Mouse (Mus musculus): ENCODE data around the gene Fyn. TPM values are rescaled to one million over a fixed set of nuclear protein-coding genes. Genes with fewer than 3 reads are reported as not detected.
A peak's percentile ranks its signal among the peaks of the same experiment; 100 is the strongest.

The Fyn gene
- polyA plus RNA-seq, 1 experiment from 2014 or later: 36.0 TPM

DNA sequence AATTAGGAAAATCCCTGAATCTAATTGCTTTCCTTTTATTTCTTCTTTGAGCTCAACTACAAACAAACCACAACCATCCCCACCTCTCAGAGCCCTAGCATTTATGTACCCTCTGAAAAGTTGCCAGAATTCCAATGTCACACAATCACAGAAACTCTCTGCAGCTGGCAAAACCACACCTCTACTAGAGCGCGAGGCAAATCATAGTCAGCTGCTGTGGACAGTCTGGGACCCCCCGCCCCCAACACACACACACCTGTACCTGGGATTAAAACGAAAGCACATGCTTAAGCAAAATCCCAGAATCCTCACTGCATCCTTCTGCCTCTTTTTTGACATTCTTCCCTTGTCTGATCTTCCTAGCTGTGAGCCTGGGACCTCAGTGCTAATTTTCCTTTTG is 230.9 kb downstream of the Fyn start:
- 92% methylated on average over 4 of the region's 4 CpGs for WGBS

GRCm38 (mm10) chr10:39600115-39600514 is 231.5 kb downstream of the Fyn start:
- H3K4me2 ChIP-seq (ENCODE audit: low read length): no peak overlapping the region
- no peak for ATAC-seq (replicated peaks; ENCODE audit: low FRiP score, low TSS enrichment, low read depth)
- no peaks in the 10 kb centered on the region for H3K27me3 ChIP-seq (replicated peaks; ENCODE audit: control insufficient read depth, insufficient read depth, low read length)
- no peaks in the 10 kb centered on the region for H3K9me3 ChIP-seq (ENCODE audit: control insufficient read depth, low read length)
- H3K36me3 ChIP-seq (ENCODE audit: control insufficient read depth, insufficient read depth, low read length): no peaks in the 10 kb centered on the region
- H3K9ac ChIP-seq (ENCODE audit: low read length): no peak overlapping the region
- peaks cover 17% of the 10 kb centered on the region for H3K4me1 ChIP-seq (replicated peaks; ENCODE audit: control insufficient read depth, insufficient read depth, low read length)
- WGBS: 83% methylated on average over 1 of the region's 1 CpGs
- no peak overlapping the region for H3K27ac ChIP-seq (ENCODE audit: low read depth)
- no peak for DNase-seq (ENCODE audit: low spot score)
- H3K4me3 ChIP-seq (ENCODE audit: low read depth, low read length): no peak overlapping the region

More for the DNA sequence above, 230.9 kb downstream of the Fyn start:
- Histone ChIP-seq H3K9ac (ENCODE audit: low read length) (no peak overlapping the region), H3K9me3 (ENCODE audit: control insufficient read depth, low read length) (no peaks in the 10 kb centered on the region), H3K4me2 (ENCODE audit: low read length) (no peak overlapping the region), H3K4me3 (ENCODE audit: low read depth, low read length) (no peak overlapping the region), H3K4me1 (replicated peaks; ENCODE audit: control insufficient read depth, insufficient read depth, low read length) (peaks cover 18% of the 10 kb centered on the region), H3K27ac (ENCODE audit: low read depth) (no peak overlapping the region), H3K36me3 (ENCODE audit: control insufficient read depth, insufficient read depth, low read length) (no peaks in the 10 kb centered on the region), H3K27me3 (replicated peaks; ENCODE audit: control insufficient read depth, insufficient read depth, low read length) (no peaks in the 10 kb centered on the region)
- ATAC-seq (replicated peaks; ENCODE audit: low FRiP score, low TSS enrichment, low read depth): no peak
- DNase-seq (ENCODE audit: low spot score): no peak

- ATAC-seq (replicated peaks; ENCODE audit: low FRiP score, low TSS enrichment, low read depth) (no peak), DNase-seq (ENCODE audit: low spot score) (no peak)
- no peaks in the 10 kb centered on the region for H3K27me3 ChIP-seq (replicated peaks; ENCODE audit: control insufficient read depth, insufficient read depth, low read length)
- no peak overlapping the region for H3K4me2 ChIP-seq (ENCODE audit: low read length)
- no peak overlapping the region for H3K9ac ChIP-seq (ENCODE audit: low read length)
- no peaks in the 10 kb centered on the region for H3K36me3 ChIP-seq (ENCODE audit: control insufficient read depth, insufficient read depth, low read length)
- H3K4me3 ChIP-seq (ENCODE audit: low read depth, low read length): no peak overlapping the region
- H3K4me1 ChIP-seq (replicated peaks; ENCODE audit: control insufficient read depth, insufficient read depth, low read length): peaks cover 13% of the 10 kb centered on the region; the same call in 1 of the 2 replicates
- 83% methylated on average over 5 of the region's 5 CpGs for WGBS
- 0 out of 2 replicates have a peak, but pooled peaks cover 4% of the 10 kb centered on the region for H3K9me3 ChIP-seq (ENCODE audit: control insufficient read depth, low read length)
- H3K27ac ChIP-seq (ENCODE audit: low read depth): no peak overlapping the region
These were observed 232.4 kb downstream of the Fyn start for GRCm38 (mm10) chr10:39601068-39601467.

DNA sequence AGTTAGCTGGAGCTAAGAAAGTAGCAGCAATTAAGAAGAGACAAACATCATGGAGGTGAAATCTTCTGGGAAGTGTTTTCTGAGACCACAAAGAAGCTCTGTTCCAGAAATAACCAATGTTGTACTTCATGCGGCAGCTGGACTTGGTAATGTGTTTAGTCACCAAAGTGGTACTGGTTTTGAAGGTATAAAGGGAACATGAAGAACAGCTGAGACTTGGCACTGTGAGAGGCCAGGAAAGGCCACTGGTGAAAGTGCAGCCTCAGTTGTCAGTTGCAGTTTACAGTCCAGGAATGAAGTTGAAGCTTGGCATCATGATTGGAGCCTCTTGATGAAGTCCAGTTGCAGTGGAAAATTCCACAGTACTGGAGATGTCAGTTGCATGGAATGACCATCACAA is 237.8 kb downstream of the Fyn start:
- no peak for ATAC-seq (replicated peaks; ENCODE audit: low FRiP score, low TSS enrichment, low read depth)
- WGBS: 89% methylated on average over 1 of the region's 1 CpGs
- peaks cover 7% of the 10 kb centered on the region; the same call in 1 of the 2 replicates for H3K9me3 ChIP-seq (ENCODE audit: control insufficient read depth, low read length)
- H3K9ac ChIP-seq (ENCODE audit: low read length): no peak overlapping the region
- no peak overlapping the region for H3K4me3 ChIP-seq (ENCODE audit: low read depth, low read length)
- H3K27ac ChIP-seq (ENCODE audit: low read depth): no peak overlapping the region
- no peaks in the 10 kb centered on the region for H3K27me3 ChIP-seq (replicated peaks; ENCODE audit: control insufficient read depth, insufficient read depth, low read length)
- no peaks in the 10 kb centered on the region for H3K36me3 ChIP-seq (ENCODE audit: control insufficient read depth, insufficient read depth, low read length)
- H3K4me2 ChIP-seq (ENCODE audit: low read length): no peak overlapping the region
- peaks cover 7% of the 10 kb centered on the region for H3K4me1 ChIP-seq (replicated peaks; ENCODE audit: control insufficient read depth, insufficient read depth, low read length)
- no peak for DNase-seq (ENCODE audit: low spot score)

DNA sequence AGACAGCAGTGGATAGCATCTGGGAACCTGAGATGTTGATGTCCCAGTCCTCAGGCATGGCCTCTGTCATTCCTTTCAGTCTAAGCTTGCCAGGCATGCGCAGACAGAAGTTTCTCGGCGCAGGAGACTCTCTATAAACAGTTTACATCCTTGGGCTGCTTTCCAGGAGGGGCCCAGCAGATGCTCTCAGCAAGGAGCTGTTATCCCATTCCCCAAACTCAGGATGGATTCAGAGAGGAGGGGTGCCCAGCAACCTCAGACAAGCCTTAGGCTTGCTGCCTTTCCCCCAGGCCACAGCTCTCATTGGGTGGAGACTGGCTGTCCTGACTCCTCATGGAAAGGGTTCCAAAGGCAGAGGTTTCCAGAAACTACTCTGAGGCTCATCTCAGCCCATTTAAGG is 242.6 kb downstream of the Fyn start:
- Histone ChIP-seq H3K9me3 (ENCODE audit: control insufficient read depth, low read length) (peaks cover 3% of the 10 kb centered on the region; the same call in 1 of the 2 replicates), H3K27me3 (replicated peaks; ENCODE audit: control insufficient read depth, insufficient read depth, low read length) (no peaks in the 10 kb centered on the region), H3K4me2 (ENCODE audit: low read length) (no peak overlapping the region), H3K9ac (ENCODE audit: low read length) (no peak overlapping the region), H3K4me1 (replicated peaks; ENCODE audit: control insufficient read depth, insufficient read depth, low read length) (peaks cover 39% of the 10 kb centered on the region), H3K4me3 (ENCODE audit: low read depth, low read length) (no peak overlapping the region), H3K27ac (ENCODE audit: low read depth) (peak overlapping the region; percentile 69), H3K36me3 (ENCODE audit: control insufficient read depth, insufficient read depth, low read length) (no peaks in the 10 kb centered on the region)
- ATAC-seq (replicated peaks; ENCODE audit: low FRiP score, low TSS enrichment, low read depth): 0 out of 2 replicates have a peak, but pooled peaks have one; percentile 7
- WGBS: 32% methylated on average over 3 of the region's 3 CpGs
- DNase-seq (ENCODE audit: low spot score): peak; percentile 74

DNA sequence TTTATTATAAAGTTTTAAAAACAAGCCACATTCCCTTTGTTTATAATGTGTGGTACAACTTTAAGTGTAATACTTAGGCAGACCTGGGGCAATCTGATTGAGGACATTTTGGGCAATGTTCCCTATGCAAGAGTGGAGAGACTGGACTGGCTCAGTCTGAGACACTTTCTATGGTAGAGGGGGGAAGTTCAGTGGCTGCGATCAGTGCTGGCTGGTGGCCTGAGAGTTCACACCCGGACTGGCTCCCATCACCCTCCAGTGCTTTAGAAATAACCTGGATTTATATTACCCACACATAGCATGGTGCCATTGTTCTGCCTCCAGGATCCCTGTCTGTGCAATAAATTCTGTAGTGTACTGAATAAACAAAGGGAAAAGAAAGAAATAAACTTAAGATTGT is 243.5 kb downstream of the Fyn start:
- H3K4me1 ChIP-seq (replicated peaks; ENCODE audit: control insufficient read depth, insufficient read depth, low read length): peaks cover 43% of the 10 kb centered on the region
- 0 out of 2 replicates have a peak, but pooled peaks cover 3% of the 10 kb centered on the region for H3K9me3 ChIP-seq (ENCODE audit: control insufficient read depth, low read length)
- H3K36me3 ChIP-seq (ENCODE audit: control insufficient read depth, insufficient read depth, low read length): no peaks in the 10 kb centered on the region
- no peak for ATAC-seq (replicated peaks; ENCODE audit: low FRiP score, low TSS enrichment, low read depth)
- peak overlapping the region; percentile 65 for H3K4me2 ChIP-seq (ENCODE audit: low read length)
- no peak for DNase-seq (ENCODE audit: low spot score)
- H3K9ac ChIP-seq (ENCODE audit: low read length): no peak overlapping the region
- 43% methylated on average over 2 of the region's 2 CpGs for WGBS
- H3K27ac ChIP-seq (ENCODE audit: low read depth): peak overlapping the region; percentile 99
- no peak overlapping the region for H3K4me3 ChIP-seq (ENCODE audit: low read depth, low read length)
- H3K27me3 ChIP-seq (replicated peaks; ENCODE audit: control insufficient read depth, insufficient read depth, low read length): no peaks in the 10 kb centered on the region

DNA sequence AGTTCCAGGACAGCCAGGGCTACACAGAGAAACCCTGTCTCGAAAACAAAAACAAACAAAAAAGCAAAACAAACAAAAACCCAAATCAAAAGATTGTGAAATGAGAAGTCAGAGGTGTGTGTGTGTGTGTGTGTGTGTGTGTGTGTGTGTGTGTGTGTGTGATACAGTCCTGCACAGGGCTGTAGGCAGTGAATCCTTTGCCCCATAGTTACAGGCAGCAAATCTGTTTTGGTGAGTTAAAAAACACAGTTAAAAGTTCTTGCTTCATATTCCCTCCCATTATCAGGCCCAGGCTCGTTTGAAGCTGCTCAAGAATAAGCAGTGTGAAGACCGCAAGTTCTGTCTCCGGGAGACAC is 244.0 kb downstream of the Fyn start, which contains the start of gene Traf3ip2:
TSS of gene Traf3ip2 (plus strand) at position 302 of the 356 bp plus-strand sequence.
- H3K36me3 ChIP-seq (ENCODE audit: control insufficient read depth, insufficient read depth, low read length): 0 out of 2 replicates have a peak, but pooled peaks cover under 1% of the 10 kb centered on the region
- H3K27ac ChIP-seq (ENCODE audit: low read depth): peak within 1 kb of the TSS; percentile 99
- H3K27me3 ChIP-seq (replicated peaks; ENCODE audit: control insufficient read depth, insufficient read depth, low read length): no peaks in the 10 kb centered on the region
- peaks cover 43% of the 10 kb centered on the region for H3K4me1 ChIP-seq (replicated peaks; ENCODE audit: control insufficient read depth, insufficient read depth, low read length)
- H3K4me3 ChIP-seq (ENCODE audit: low read depth, low read length): peak within 1 kb of the TSS; percentile 46
- 18% methylated on average over 4 of the region's 4 CpGs for WGBS
- H3K9ac ChIP-seq (ENCODE audit: low read length): peak within 1 kb of the TSS; percentile 72
- ATAC-seq (replicated peaks; ENCODE audit: low FRiP score, low TSS enrichment, low read depth): no peak; the same call in 1 of the 2 replicates
- H3K4me2 ChIP-seq (ENCODE audit: low read length): peak within 1 kb of the TSS; percentile 65
- H3K9me3 ChIP-seq (ENCODE audit: control insufficient read depth, low read length): 0 out of 2 replicates have a peak, but pooled peaks cover 3% of the 10 kb centered on the region
- DNase-seq (ENCODE audit: low spot score): no peak

DNA sequence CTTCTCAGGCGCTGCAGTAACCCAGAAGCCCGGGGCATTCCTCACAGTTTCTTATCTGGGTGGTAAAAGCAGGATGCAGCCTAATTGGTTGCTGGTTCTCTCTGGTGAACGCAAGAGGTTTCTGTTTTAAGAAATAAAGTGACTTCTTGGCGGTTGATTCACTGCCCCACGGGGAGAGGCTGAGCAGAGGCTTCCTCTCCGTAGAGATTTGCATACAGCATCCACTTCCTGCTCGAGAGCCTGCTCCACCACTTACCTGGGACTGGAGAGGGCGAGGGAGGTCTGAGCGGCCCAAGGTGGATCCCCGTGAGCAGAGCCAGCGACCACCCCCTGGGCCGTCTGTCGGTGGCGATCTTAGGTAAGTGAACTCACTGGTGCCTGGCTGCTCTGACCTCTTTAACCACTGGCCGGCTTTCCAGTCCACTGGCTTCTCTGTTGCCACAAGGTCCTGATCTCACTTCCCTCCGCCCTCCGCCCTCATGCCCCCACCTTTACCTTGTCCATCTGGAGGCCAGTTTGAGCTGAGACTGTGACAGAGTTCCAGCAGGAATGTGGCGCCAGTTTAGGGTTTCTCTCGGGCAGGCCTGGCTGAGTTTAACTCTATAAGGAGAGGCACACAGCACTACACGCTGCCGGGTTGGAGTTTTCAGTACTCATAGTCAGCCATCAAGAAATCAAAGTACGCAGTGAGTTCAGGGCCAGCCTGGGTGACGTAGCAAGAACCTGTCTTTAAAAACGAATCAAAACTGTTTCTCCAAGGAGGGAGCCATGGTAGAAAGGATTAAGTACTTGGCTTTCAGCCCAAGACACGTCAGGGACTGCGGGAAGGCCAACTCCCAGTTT is 244.6 kb downstream of the Fyn start:
- DNase-seq (ENCODE audit: low spot score) (peak; percentile 87), ATAC-seq (replicated peaks; ENCODE audit: low FRiP score, low TSS enrichment, low read depth) (peak; percentile 86)
- H3K27ac ChIP-seq (ENCODE audit: low read depth): peak overlapping the region; percentile 99
- 3% methylated on average over 26 of the region's 26 CpGs for WGBS
- 0 out of 2 replicates have a peak, but pooled peaks cover 3% of the 10 kb centered on the region for H3K9me3 ChIP-seq (ENCODE audit: control insufficient read depth, low read length)
- H3K4me3 ChIP-seq (ENCODE audit: low read depth, low read length): peak overlapping the region; percentile 46
- H3K4me1 ChIP-seq (replicated peaks; ENCODE audit: control insufficient read depth, insufficient read depth, low read length): peaks cover 43% of the 10 kb centered on the region
- H3K36me3 ChIP-seq (ENCODE audit: control insufficient read depth, insufficient read depth, low read length): peaks cover 6% of the 10 kb centered on the region; the same call in 1 of the 2 replicates
- no peaks in the 10 kb centered on the region for H3K27me3 ChIP-seq (replicated peaks; ENCODE audit: control insufficient read depth, insufficient read depth, low read length)
- peak overlapping the region; percentile 72 for H3K9ac ChIP-seq (ENCODE audit: low read length)
- H3K4me2 ChIP-seq (ENCODE audit: low read length): peak overlapping the region; percentile 65

Data from intestine, embryonic 14.5 days (tissue).